Mouse (Mus musculus) E14TG2a.4 (cell line): ENCODE results near the gene Csf1.

ENCODE experiments used
- CTCF ChIP-seq: conservative IDR thresholded peaks from 2 replicates; pipeline ENCODE4 v1.5.1; 2014; ENCODE audit warnings: low read length
- NANOG ChIP-seq: IDR thresholded peaks from 2 replicates; pipeline ENCODE4 v1.6.1; 2014; ENCODE audit warnings: borderline replicate concordance, low read length, mixed read lengths

GRCm38 (mm10) chr3:107714276-107714933 is 45.9 kb downstream of the Csf1 start:
- no peak for TF ChIP-seq CTCF
- TF ChIP-seq NANOG = no peak
